Mouse (Mus musculus): Measurements from ENCODE around the gene Kcnip4.

- TF ChIP-seq HCFC1 (IDR thresholded peaks at IDR 0.05; ENCODE audit: borderline replicate concordance, insufficient read depth, low read length) (no peak), ZNF384 (IDR thresholded peaks at IDR 0.05; ENCODE audit: low read depth, low read length) (no peak), MAFK (IDR thresholded peaks at IDR 0.05; ENCODE audit: insufficient read depth, low read depth, low read length) (no peak), ZC3H11A (IDR thresholded peaks at IDR 0.05; ENCODE audit: borderline replicate concordance, low read depth, low read length) (no peak)
Observed at GRCm38 (mm10) chr5:49284776-49285175, 239.9 kb downstream of the Kcnip4 start.

Data from ES-E14 (cell line).